Mouse (Mus musculus) kidney, postnatal 0 days (tissue): Measurements from ENCODE around the gene Ghrl. TPM values are rescaled to one million over a fixed set of nuclear protein-coding genes. Genes with fewer than 3 reads are reported as not detected.
"Not testable (repeated sequence)": the region's sequence is repeated elsewhere in the genome, so short reads cannot be mapped to it uniquely, and the experiment has no call there.

ENCODE experiments used
- ATAC-seq: fragments of 200-750 bp; cut with Nextera tagmentation; replicated peaks from 2 replicates; pipeline ENCODE4 v1.8.0; 2017; ENCODE audit warnings: low read depth, moderate number of reproducible peaks, moderate TSS enrichment, moderate library complexity; ENCODE audit not compliant: low FRiP score
- DNase-seq: peaks from one replicate; pipeline ENCODE4 v3.0.0-alpha.2; 2016; ENCODE audit warnings: low spot score
- H3K27ac ChIP-seq: fragments of 300-500 bp; sonication (generic); 2 replicates; pipeline ENCODE4 v1.5.1; 2014; ENCODE audit warnings: mild to moderate bottlenecking
- H3K27me3 ChIP-seq: fragments of 300-500 bp; sonication (generic); 2 replicates; pipeline ENCODE4 v1.6.1; 2014; ENCODE audit warnings: low read length, mixed read lengths; ENCODE audit not compliant: insufficient read depth
- H3K36me3 ChIP-seq: fragments of 300-500 bp; sonication (generic); 2 replicates; pipeline ENCODE4 v1.6.1; 2014; ENCODE audit warnings: low read length, mixed read lengths; ENCODE audit not compliant: insufficient read depth
- H3K4me1 ChIP-seq: fragments of 300-500 bp; sonication (generic); replicated peaks from 2 replicates; pipeline ENCODE4 v1.6.1; 2014; ENCODE audit warnings: antibody characterized with exemption, low read length, mixed read lengths; ENCODE audit not compliant: insufficient read depth
- H3K4me2 ChIP-seq: fragments of 300-500 bp; sonication (generic); 2 replicates; pipeline ENCODE4 v1.6.1; 2014; ENCODE audit warnings: mild to moderate bottlenecking, low read length, moderate library complexity, mixed read lengths
- H3K4me3 ChIP-seq: fragments of 300-500 bp; sonication (generic); replicated peaks from 2 replicates; pipeline ENCODE4 v1.5.1; 2014; ENCODE audit warnings: low read depth, low read length
- H3K9ac ChIP-seq: fragments of 300-500 bp; sonication (generic); 2 replicates; pipeline ENCODE4 v1.6.1; 2014; ENCODE audit warnings: low read depth, low read length
- H3K9me3 ChIP-seq: fragments of 300-500 bp; sonication (generic); replicated peaks from 2 replicates; pipeline ENCODE4 v1.6.1; 2016; ENCODE audit warnings: low read length, inconsistent platforms, mixed read lengths
- CTCF ChIP-seq: IDR thresholded peaks from 2 replicates; pipeline ENCODE4 v1.5.1; 2016; ENCODE audit warnings: antibody characterized with exemption, low read depth, mild to moderate bottlenecking, moderate library complexity
- WGBS: fragments of 180-500 bp; shearing (Covaris S2); extraction: QIAGEN DNeasy Blood & Tissue Kit; methylation state at CpG from one replicate; pipeline ENCODE4 v1.1.7; 2014; 5-methylcytosine and 5-hydroxymethylcytosine counted together
- polyA plus RNA-seq: library from polyadenylated mRNA; unstranded; fragments of >200 nt; fragmentation: Nextera tagmentation; extraction: Ambion mirVana; gene quantifications from 2 replicates; pipeline ENCODE4 v1.2.1, GENCODE M21; 2015

The Ghrl gene
- polyA plus RNA-seq, 1 experiment from 2014 or later = not detected

GRCm38 (mm10) chr6:113728181-113728580 lies 8.5 kb upstream of the Ghrl start:
- 89% methylated on average over 7 of the region's 7 CpGs for WGBS
- H3K36me3 ChIP-seq = peaks cover 54% of the 10 kb centered on the region

GRCm38 (mm10) chr6:113721061-113721460 lies 1.4 kb upstream of the Ghrl start:
- Histone ChIP-seq H3K9ac (no peak overlapping the region), H3K4me3 (no peak overlapping the region), H3K4me1 (no peaks in the 10 kb centered on the region), H3K27me3 (no peaks in the 10 kb centered on the region), H3K9me3 (no peaks in the 10 kb centered on the region), H3K36me3 (peaks cover 9% of the 10 kb centered on the region; the same call in 1 of the 2 replicates), H3K27ac (no peak overlapping the region), H3K4me2 (no peak overlapping the region)
- DNase-seq = no peak
- 83% methylated on average over 4 of the region's 4 CpGs for WGBS
- ATAC-seq = no peak
- no peak for TF ChIP-seq CTCF

More at GRCm38 (mm10) chr6:113728181-113728580, 8.5 kb upstream of the Ghrl start:
- H3K27me3 ChIP-seq = no peaks in the 10 kb centered on the region
- no peak overlapping the region for H3K4me3 ChIP-seq
- no peak for TF ChIP-seq CTCF
- no peaks in the 10 kb centered on the region for H3K4me1 ChIP-seq
- DNase-seq (no peak), ATAC-seq (no peak)
- no peak overlapping the region for H3K27ac ChIP-seq
- H3K4me2 ChIP-seq = no peak overlapping the region
- no peak overlapping the region for H3K9ac ChIP-seq
- H3K9me3 ChIP-seq = no peaks in the 10 kb centered on the region

GRCm38 (mm10) chr6:113717541-113717940 lies 2.1 kb downstream of the Ghrl start:
- Histone ChIP-seq H3K4me1 (no peaks in the 10 kb centered on the region), H3K36me3 (peaks cover 30% of the 10 kb centered on the region; the same call in 1 of the 2 replicates), H3K9me3 (no peaks in the 10 kb centered on the region), H3K4me3 (no peak overlapping the region), H3K9ac (no peak overlapping the region), H3K4me2 (no peak overlapping the region), H3K27ac (no peak overlapping the region), H3K27me3 (no peaks in the 10 kb centered on the region)
- no peak for DNase-seq
- no peak for ATAC-seq
- WGBS = 90% methylated on average over 3 of the region's 3 CpGs
- TF ChIP-seq CTCF = no peak

- H3K36me3 ChIP-seq = peaks cover 56% of the 10 kb centered on the region
Observed at GRCm38 (mm10) chr6:113714797-113715196, 4.9 kb downstream of the Ghrl start.

GRCm38 (mm10) chr6:113714276-113714675 lies 5.4 kb downstream of the Ghrl start:
- no peak overlapping the region for H3K4me3 ChIP-seq
- H3K4me2 ChIP-seq = no peak overlapping the region
- 98% methylated on average over 2 of the region's 2 CpGs for WGBS
- TF ChIP-seq CTCF = no peak
- no peaks in the 10 kb centered on the region for H3K4me1 ChIP-seq
- DNase-seq = no peak
- H3K9me3 ChIP-seq = no peaks in the 10 kb centered on the region
- H3K27ac ChIP-seq = no peak overlapping the region
- no peaks in the 10 kb centered on the region for H3K27me3 ChIP-seq
- H3K36me3 ChIP-seq = peaks cover 59% of the 10 kb centered on the region
- ATAC-seq = no peak
- H3K9ac ChIP-seq = no peak overlapping the region

More at GRCm38 (mm10) chr6:113714797-113715196, 4.9 kb downstream of the Ghrl start:
- DNase-seq (no peak), ATAC-seq (no peak)
- no peak overlapping the region for H3K4me3 ChIP-seq
- no peaks in the 10 kb centered on the region for H3K4me1 ChIP-seq
- 47% methylated on average over 1 of the region's 1 CpGs for WGBS
- H3K27ac ChIP-seq = no peak overlapping the region
- H3K9me3 ChIP-seq = no peaks in the 10 kb centered on the region
- no peak for TF ChIP-seq CTCF
- no peaks in the 10 kb centered on the region for H3K27me3 ChIP-seq
- H3K4me2 ChIP-seq = no peak overlapping the region
- H3K9ac ChIP-seq = no peak overlapping the region

- H3K27ac ChIP-seq, DNase-seq, H3K4me1 ChIP-seq, H3K4me3 ChIP-seq, H3K4me2 ChIP-seq, H3K9me3 ChIP-seq, H3K9ac ChIP-seq, ATAC-seq, H3K27me3 ChIP-seq: not testable (repeated sequence)
- 89% methylated on average over 5 of the region's 5 CpGs for WGBS
- H3K36me3 ChIP-seq = peaks cover 63% of the 10 kb centered on the region
Observed at GRCm38 (mm10) chr6:113713389-113713788, 6.3 kb downstream of the Ghrl start.

GRCm38 (mm10) chr6:113712718-113713117 lies 7.0 kb downstream of the Ghrl start:
- WGBS = 93% methylated on average over 3 of the region's 3 CpGs
- H3K27me3 ChIP-seq = no peaks in the 10 kb centered on the region
- TF ChIP-seq CTCF = no peak

More at GRCm38 (mm10) chr6:113712718-113713117, 7.0 kb downstream of the Ghrl start:
- no peak overlapping the region for H3K27ac ChIP-seq
- no peak overlapping the region for H3K9ac ChIP-seq
- H3K4me3 ChIP-seq = no peak overlapping the region
- no peak for ATAC-seq
- H3K36me3 ChIP-seq = peaks cover 69% of the 10 kb centered on the region
- no peaks in the 10 kb centered on the region for H3K9me3 ChIP-seq
- H3K4me2 ChIP-seq = no peak overlapping the region
- H3K4me1 ChIP-seq = no peaks in the 10 kb centered on the region
- DNase-seq = no peak
